Mouse (Mus musculus): ENCODE results near the gene Sbno2. TPM values are rescaled to one million over a fixed set of nuclear protein-coding genes. Genes with fewer than 3 reads are reported as not detected.

Gene Sbno2
- polyA plus RNA-seq, 1 experiment from 2014 or later, result 10.3 TPM

GRCm38 (mm10) chr10:80092690-80093089, 12.7 kb downstream of the Sbno2 start:
- no peak overlapping the region for H3K4me2 ChIP-seq (ENCODE audit: low read length)
- no peaks in the 10 kb centered on the region for H3K36me3 ChIP-seq (ENCODE audit: control insufficient read depth, insufficient read depth, low read length)
- no peak overlapping the region for H3K4me3 ChIP-seq (ENCODE audit: low read length)
- no peak overlapping the region for H3K9ac ChIP-seq (ENCODE audit: low read depth, low read length)
- no peaks in the 10 kb centered on the region for H3K27me3 ChIP-seq (replicated peaks; ENCODE audit: control insufficient read depth, insufficient read depth, low read length)
- H3K4me1 ChIP-seq (ENCODE audit: control insufficient read depth, insufficient read depth, low read depth, low read length), result no peaks in the 10 kb centered on the region
- WGBS, result 78% methylated on average over 5 of the region's 5 CpGs
- no peak for ATAC-seq
- no peak overlapping the region for H3K27ac ChIP-seq (ENCODE audit: low read depth, low read length)
- H3K9me3 ChIP-seq (ENCODE audit: control insufficient read depth, low read length), result no peaks in the 10 kb centered on the region

GRCm38 (mm10) chr10:80091527-80091926, 13.8 kb downstream of the Sbno2 start:
- Histone ChIP-seq H3K27ac (ENCODE audit: low read depth, low read length) (no peak overlapping the region), H3K4me3 (ENCODE audit: low read length) (no peak overlapping the region), H3K36me3 (ENCODE audit: control insufficient read depth, insufficient read depth, low read length) (no peaks in the 10 kb centered on the region), H3K4me1 (ENCODE audit: control insufficient read depth, insufficient read depth, low read depth, low read length) (no peaks in the 10 kb centered on the region), H3K27me3 (replicated peaks; ENCODE audit: control insufficient read depth, insufficient read depth, low read length) (no peaks in the 10 kb centered on the region), H3K9ac (ENCODE audit: low read depth, low read length) (no peak overlapping the region), H3K9me3 (ENCODE audit: control insufficient read depth, low read length) (no peaks in the 10 kb centered on the region), H3K4me2 (ENCODE audit: low read length) (no peak overlapping the region)
- ATAC-seq, result no peak
- WGBS, result 93% methylated on average over 6 of the region's 6 CpGs

GRCm38 (mm10) chr10:80089146-80089545, 16.2 kb downstream of the Sbno2 start:
- no peak for ATAC-seq
- whole genome bisulfite sequencing, result 53% methylated on average over 4 of the region's 4 CpGs

GRCm38 (mm10) chr10:80087483-80087882, 17.9 kb downstream of the Sbno2 start:
- peaks cover 5% of the 10 kb centered on the region; the same call in 1 of the 2 replicates for H3K36me3 ChIP-seq (ENCODE audit: control insufficient read depth, insufficient read depth, low read length)
- no peak for ATAC-seq
- no peaks in the 10 kb centered on the region for H3K4me1 ChIP-seq (ENCODE audit: control insufficient read depth, insufficient read depth, low read depth, low read length)
- WGBS, result 94% methylated on average over 8 of the region's 8 CpGs
- no peaks in the 10 kb centered on the region for H3K27me3 ChIP-seq (replicated peaks; ENCODE audit: control insufficient read depth, insufficient read depth, low read length)
- no peak overlapping the region for H3K9ac ChIP-seq (ENCODE audit: low read depth, low read length)
- no peak overlapping the region for H3K4me3 ChIP-seq (ENCODE audit: low read length)
- no peak overlapping the region for H3K4me2 ChIP-seq (ENCODE audit: low read length)
- no peaks in the 10 kb centered on the region for H3K9me3 ChIP-seq (ENCODE audit: control insufficient read depth, low read length)
- H3K27ac ChIP-seq (ENCODE audit: low read depth, low read length), result no peak overlapping the region

More at GRCm38 (mm10) chr10:80089146-80089545, 16.2 kb downstream of the Sbno2 start:
- H3K9me3 ChIP-seq (ENCODE audit: control insufficient read depth, low read length), result no peaks in the 10 kb centered on the region
- H3K4me2 ChIP-seq (ENCODE audit: low read length), result no peak overlapping the region
- 0 out of 2 replicates have a peak, but pooled peaks cover under 1% of the 10 kb centered on the region for H3K36me3 ChIP-seq (ENCODE audit: control insufficient read depth, insufficient read depth, low read length)
- H3K9ac ChIP-seq (ENCODE audit: low read depth, low read length), result no peak overlapping the region
- no peaks in the 10 kb centered on the region for H3K27me3 ChIP-seq (replicated peaks; ENCODE audit: control insufficient read depth, insufficient read depth, low read length)
- H3K4me1 ChIP-seq (ENCODE audit: control insufficient read depth, insufficient read depth, low read depth, low read length), result no peaks in the 10 kb centered on the region
- no peak overlapping the region for H3K4me3 ChIP-seq (ENCODE audit: low read length)
- H3K27ac ChIP-seq (ENCODE audit: low read depth, low read length), result no peak overlapping the region

- Histone ChIP-seq H3K9me3 (ENCODE audit: control insufficient read depth, low read length) (no peaks in the 10 kb centered on the region), H3K9ac (ENCODE audit: low read depth, low read length) (no peak overlapping the region; the same call in 1 of the 2 replicates), H3K36me3 (ENCODE audit: control insufficient read depth, insufficient read depth, low read length) (peaks cover 8% of the 10 kb centered on the region; the same call in 1 of the 2 replicates), H3K4me1 (ENCODE audit: control insufficient read depth, insufficient read depth, low read depth, low read length) (no peaks in the 10 kb centered on the region), H3K4me3 (ENCODE audit: low read length) (no peak overlapping the region), H3K27me3 (replicated peaks; ENCODE audit: control insufficient read depth, insufficient read depth, low read length) (no peaks in the 10 kb centered on the region), H3K4me2 (ENCODE audit: low read length) (no peak overlapping the region), H3K27ac (ENCODE audit: low read depth, low read length) (no peak overlapping the region)
- WGBS, result 89% methylated on average over 3 of the region's 3 CpGs
- no peak for ATAC-seq
Observed at GRCm38 (mm10) chr10:80086847-80087246, 18.5 kb downstream of the Sbno2 start.

- Histone ChIP-seq H3K27me3 (replicated peaks; ENCODE audit: control insufficient read depth, insufficient read depth, low read length) (no peaks in the 10 kb centered on the region), H3K4me1 (ENCODE audit: control insufficient read depth, insufficient read depth, low read depth, low read length) (no peaks in the 10 kb centered on the region), H3K4me3 (ENCODE audit: low read length) (no peak overlapping the region), H3K36me3 (ENCODE audit: control insufficient read depth, insufficient read depth, low read length) (peaks cover 20% of the 10 kb centered on the region), H3K4me2 (ENCODE audit: low read length) (no peak overlapping the region), H3K9me3 (ENCODE audit: control insufficient read depth, low read length) (no peaks in the 10 kb centered on the region), H3K27ac (ENCODE audit: low read depth, low read length) (no peak overlapping the region), H3K9ac (ENCODE audit: low read depth, low read length) (no peak overlapping the region)
- 77% methylated on average over 9 of the region's 9 CpGs for WGBS
- ATAC-seq, result no peak
Observed at GRCm38 (mm10) chr10:80084817-80085487, 20.4 kb downstream of the Sbno2 start.

- no peak for ATAC-seq
- Histone ChIP-seq H3K4me2 (ENCODE audit: low read length) (no peak overlapping the region), H3K9me3 (ENCODE audit: control insufficient read depth, low read length) (no peaks in the 10 kb centered on the region), H3K4me1 (ENCODE audit: control insufficient read depth, insufficient read depth, low read depth, low read length) (no peaks in the 10 kb centered on the region), H3K36me3 (ENCODE audit: control insufficient read depth, insufficient read depth, low read length) (peaks cover 23% of the 10 kb centered on the region), H3K4me3 (ENCODE audit: low read length) (no peak overlapping the region), H3K27ac (ENCODE audit: low read depth, low read length) (no peak overlapping the region), H3K9ac (ENCODE audit: low read depth, low read length) (no peak overlapping the region), H3K27me3 (replicated peaks; ENCODE audit: control insufficient read depth, insufficient read depth, low read length) (no peaks in the 10 kb centered on the region)
- 79% methylated on average over 3 of the region's 3 CpGs for WGBS
Observed at GRCm38 (mm10) chr10:80081075-80081474, 24.3 kb downstream of the Sbno2 start.

- Histone ChIP-seq H3K9me3 (ENCODE audit: control insufficient read depth, low read length) (no peaks in the 10 kb centered on the region), H3K4me3 (ENCODE audit: low read length) (no peak overlapping the region), H3K27me3 (replicated peaks; ENCODE audit: control insufficient read depth, insufficient read depth, low read length) (no peaks in the 10 kb centered on the region), H3K27ac (ENCODE audit: low read depth, low read length) (no peak overlapping the region), H3K4me2 (ENCODE audit: low read length) (no peak overlapping the region), H3K36me3 (ENCODE audit: control insufficient read depth, insufficient read depth, low read length) (peaks cover 23% of the 10 kb centered on the region), H3K4me1 (ENCODE audit: control insufficient read depth, insufficient read depth, low read depth, low read length) (no peaks in the 10 kb centered on the region), H3K9ac (ENCODE audit: low read depth, low read length) (no peak overlapping the region)
- WGBS, result 87% methylated on average over 16 of the region's 16 CpGs
- no peak for ATAC-seq
Observed at GRCm38 (mm10) chr10:80080396-80081070, 24.8 kb downstream of the Sbno2 start.

- H3K9me3 ChIP-seq (ENCODE audit: control insufficient read depth, low read length), result no peaks in the 10 kb centered on the region
- peaks cover 18% of the 10 kb centered on the region for H3K36me3 ChIP-seq (ENCODE audit: control insufficient read depth, insufficient read depth, low read length)
- H3K4me3 ChIP-seq (ENCODE audit: low read length), result no peak overlapping the region
- no peak for ATAC-seq
- no peak overlapping the region for H3K27ac ChIP-seq (ENCODE audit: low read depth, low read length)
- H3K4me1 ChIP-seq (ENCODE audit: control insufficient read depth, insufficient read depth, low read depth, low read length), result no peaks in the 10 kb centered on the region
- 100% methylated on average over 1 of the region's 1 CpGs for WGBS
- no peak overlapping the region for H3K9ac ChIP-seq (ENCODE audit: low read depth, low read length)
- H3K27me3 ChIP-seq (replicated peaks; ENCODE audit: control insufficient read depth, insufficient read depth, low read length), result no peaks in the 10 kb centered on the region
- no peak overlapping the region for H3K4me2 ChIP-seq (ENCODE audit: low read length)
Observed at GRCm38 (mm10) chr10:80078366-80078765, 27.0 kb downstream of the Sbno2 start.

All from hindbrain, embryonic 16.5 days (tissue).